Mouse (Mus musculus) embryo, embryonic 10 days (tissue): ENCODE measurements around the gene Prx.
"Not testable (repeated sequence)": the region's sequence is repeated elsewhere in the genome, so short reads cannot be mapped to it uniquely, and the experiment has no call there.

ENCODE experiments used
- DNase-seq: peaks from one replicate; pipeline ENCODE4 v3.0.0-alpha.2; 2015; ENCODE audit warnings: low spot score

Prx gene

DNA sequence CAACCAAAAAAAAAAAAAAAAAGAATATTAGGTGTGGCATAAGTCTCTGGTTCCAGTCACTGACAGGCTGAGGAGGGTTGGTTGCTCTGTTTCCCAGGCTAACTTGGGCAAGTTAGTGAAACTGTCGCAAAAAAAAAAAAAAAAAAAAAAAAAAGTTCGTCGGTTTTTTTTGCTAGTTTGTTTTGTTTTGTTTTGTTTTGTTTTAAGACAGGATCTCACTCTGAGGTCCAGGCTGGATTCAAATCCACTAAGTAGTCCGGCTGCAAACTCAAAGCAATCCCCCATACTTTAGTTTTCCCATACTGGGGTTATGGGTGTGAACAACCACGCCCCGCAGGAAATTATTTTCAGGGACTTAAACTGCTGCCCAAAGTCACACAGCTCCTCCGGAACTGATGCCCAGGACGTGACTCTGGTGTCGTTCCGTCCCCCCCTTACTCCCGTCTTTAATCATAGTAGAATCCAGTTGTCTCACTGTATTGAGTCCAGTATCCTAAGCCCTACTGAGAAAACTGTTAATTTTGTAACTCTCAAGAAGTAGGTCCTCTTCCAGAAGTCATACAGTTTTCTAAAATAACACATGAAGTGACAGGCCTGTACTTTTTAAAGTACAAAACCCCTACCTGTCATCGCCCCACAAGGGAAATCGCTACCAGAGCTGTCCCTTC is 12.9 kb upstream of the Prx start:
- DNase-seq, result no peak

DNA sequence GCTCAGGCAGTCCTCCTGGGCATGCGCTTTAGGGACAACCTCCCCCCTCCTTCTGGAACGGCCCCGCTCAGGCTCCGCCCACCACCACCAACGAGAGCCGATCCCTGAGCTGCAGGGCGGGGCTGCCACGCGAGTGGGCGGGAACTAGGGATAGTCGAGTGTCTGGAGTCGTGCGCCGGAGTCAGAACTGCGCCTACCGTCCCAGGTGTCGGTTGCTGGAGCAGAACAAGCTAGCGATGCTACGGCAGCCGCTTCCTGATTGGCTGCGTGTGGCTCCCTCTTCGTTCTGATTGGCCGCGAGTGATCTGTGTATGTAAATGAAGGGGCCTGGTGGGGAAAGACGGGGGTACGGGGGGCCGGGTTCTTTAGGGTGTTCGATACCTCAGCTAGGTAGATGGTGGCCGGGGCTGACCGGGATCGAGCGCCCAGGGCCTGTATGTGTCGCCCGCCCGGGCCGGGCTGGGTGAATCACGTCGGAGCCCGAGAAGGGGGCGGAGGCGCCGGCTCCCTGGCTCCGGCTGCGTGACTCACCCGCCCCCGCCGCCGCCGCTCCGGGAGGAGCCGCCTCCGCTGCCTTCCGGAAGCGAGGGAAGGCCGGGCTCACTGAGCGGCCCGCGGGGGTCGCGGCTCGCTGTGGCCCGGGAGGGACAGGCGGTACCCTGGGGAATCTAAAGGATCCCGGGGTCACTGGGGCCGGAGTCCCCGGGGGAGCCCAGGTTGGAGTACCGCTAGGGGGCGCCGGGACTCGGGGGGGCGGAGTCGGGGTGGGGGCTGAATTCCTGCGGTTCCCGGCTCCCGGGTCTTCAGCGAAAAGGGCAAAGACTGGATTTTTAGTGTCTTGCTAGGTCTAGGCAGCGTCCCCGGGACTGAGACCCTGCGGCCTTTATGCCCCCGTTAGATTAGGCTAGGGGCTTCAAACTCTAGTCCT is 12.1 kb upstream of the Prx start, which contains the start of gene Sertad1:
TSS of gene Sertad1 (plus strand) at position 141 of the 928 bp plus-strand sequence.
- DNase-seq, result peak; percentile 100

DNA sequence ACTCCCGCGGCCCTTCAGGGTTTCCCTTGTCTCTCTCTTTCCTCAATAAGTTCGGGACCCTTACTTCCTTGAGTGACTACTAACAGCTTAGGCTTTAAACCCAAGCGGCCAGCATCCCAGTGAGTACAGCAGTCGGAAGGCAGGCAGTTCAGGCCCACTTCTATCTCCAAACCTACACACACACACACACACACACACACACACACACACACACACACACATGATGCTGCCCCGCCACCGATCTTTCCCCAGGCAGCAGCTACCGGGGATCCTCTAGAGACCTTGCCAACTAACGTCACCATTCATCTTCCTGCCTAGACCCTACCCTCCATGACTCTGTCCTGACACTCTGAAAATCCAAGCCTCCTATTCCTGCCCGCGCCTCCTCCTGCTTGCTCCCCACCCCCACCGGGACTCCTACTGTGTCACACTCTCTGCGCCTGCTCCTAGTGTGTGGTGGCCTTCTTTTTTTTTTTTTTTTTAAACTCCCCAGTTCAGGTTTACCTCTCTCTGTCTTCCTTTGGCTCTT is 11.3 kb upstream of the Prx start:
- peak; percentile 43 for DNase-seq

DNA sequence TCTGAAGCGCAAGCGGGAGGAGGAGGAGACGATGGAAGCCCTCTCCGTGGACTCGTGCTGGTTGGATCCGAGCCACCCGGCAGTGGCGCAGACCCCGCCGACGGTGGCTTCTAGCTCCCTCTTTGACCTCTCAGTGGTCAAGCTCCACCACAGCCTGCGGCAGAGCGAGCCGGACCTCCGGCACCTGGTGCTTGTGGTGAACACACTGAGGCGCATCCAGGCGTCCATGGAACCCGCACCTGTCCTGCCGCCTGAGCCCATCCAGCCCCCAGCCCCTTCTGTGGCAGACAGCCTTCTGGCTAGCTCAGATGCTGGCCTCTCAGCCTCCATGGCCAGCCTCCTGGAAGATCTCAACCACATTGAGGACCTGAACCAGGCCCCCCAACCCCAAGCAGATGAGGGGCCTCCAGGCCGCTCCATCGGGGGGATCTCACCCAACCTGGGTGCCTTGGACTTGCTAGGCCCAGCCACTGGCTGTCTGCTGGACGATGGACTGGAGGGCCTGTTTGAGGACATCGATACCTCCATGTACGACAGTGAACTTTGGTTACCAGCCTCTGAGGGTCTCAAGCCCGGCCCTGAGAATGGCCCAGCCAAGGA is 9.8 kb upstream of the Prx start:
- no peak for DNase-seq

DNA sequence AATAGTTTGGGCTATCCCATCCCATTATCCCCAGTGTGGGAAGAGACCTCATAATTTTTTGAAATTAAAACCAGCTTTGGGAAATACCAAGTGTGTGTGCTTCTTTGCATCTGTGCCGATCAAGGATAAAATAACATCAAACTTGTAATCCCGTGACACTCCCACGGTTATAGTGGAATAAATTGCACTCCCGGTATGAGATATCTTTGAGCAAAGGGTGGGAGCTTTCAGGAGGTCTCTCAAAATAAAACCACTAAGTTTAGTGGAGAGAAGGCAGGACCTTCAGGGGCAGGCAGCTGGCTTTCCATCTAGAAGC is 8.9 kb upstream of the Prx start:
- DNase-seq, result no peak

DNA sequence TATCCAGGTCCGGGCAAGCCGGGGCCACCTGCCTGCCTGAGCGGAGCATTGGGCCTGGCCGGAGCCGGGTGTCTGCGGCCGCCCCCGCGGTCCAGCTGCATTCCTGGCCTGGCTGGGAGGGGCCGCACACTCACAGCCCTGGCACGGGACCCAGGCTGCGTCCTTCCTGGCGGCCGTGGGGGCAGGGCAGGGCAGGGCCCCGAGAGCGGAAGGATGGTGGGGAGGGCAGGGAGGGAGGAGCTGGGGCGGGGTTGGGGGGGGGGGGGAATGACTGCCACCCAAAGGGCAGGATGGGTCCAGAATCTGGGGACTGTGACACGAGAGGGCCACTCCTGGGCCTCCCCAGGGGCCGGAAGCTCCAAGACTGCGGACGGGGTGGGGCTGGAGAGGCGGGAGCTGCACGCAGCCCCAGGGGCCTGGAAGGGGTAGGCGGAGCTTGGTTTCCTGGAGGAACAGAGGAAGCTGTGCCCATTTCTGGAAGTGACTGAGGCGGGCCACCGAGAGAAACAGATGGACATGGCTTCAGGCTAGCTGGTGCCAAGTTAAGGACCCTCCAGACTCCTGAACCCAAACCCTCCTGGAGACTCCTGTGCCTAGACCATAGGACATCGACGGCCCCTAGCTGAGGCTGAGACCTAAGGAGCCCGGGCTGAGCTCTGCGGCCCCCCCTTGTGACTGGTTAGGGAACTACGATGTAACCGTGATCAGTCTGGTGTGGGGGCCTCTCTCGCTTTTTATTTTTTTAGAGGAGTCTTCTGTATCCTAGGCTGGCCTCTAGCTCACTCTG is 8.4 kb upstream of the Prx start:
- DNase-seq, result peak; percentile 86

DNA sequence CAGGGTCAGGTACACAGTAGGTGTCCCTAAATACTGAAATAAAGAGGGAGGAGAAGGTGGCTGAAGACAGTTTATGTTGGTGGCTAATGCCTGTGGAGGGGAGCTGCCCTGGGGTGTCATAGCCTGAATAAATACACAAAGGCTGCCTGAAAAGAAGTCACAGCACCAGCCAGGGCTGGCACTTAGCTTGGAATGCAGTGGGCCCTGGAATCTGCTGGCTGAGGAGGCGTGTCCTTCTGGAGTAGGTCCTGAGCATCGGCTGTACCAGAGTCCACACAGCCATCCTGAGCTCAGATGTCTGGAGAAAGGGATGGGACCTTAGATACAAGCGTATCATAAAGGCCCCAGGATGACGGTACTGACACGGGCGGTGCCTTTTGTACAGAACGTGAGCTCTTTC is 7.3 kb upstream of the Prx start:
- DNase-seq, result no peak

DNA sequence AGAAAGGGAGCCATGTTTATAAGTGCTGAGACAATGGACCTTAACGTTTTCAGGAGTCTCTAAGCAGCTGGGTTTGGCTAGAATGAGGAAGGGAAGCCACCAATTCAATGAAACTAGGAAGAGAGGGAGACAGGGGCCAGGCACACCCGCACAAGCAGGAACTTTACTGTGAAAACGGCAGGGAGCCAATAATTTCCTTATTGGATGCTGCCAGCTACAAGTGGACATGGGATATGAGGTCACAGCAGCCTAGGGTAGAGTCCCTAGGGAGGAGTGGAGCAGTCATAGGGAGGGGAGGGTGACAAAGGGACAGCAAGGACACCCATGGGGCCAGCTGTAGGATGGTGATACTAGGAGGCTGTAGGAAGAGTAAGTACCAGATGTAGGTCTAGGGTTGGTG is 6.1 kb upstream of the Prx start:
- DNase-seq, result no peak

DNA sequence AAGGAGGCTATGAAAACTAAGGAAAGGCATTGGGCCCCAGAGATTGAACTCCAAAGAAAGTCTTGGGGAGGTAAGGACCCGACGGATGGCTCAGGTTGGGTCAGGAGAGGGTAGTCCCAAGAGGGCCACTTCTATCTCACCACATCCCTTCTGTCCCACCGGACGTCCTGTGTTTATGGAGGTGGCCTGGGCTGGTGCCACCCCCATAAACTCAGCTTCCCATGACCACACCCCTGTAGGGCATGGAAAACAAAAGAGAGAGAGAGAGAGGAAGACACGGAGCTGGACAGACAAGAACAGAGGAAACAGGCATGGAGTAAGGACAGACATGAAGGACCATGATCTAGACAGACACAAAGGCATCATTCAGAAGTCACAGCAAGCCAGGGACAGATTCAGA is 5.7 kb upstream of the Prx start:
- no peak for DNase-seq

DNA sequence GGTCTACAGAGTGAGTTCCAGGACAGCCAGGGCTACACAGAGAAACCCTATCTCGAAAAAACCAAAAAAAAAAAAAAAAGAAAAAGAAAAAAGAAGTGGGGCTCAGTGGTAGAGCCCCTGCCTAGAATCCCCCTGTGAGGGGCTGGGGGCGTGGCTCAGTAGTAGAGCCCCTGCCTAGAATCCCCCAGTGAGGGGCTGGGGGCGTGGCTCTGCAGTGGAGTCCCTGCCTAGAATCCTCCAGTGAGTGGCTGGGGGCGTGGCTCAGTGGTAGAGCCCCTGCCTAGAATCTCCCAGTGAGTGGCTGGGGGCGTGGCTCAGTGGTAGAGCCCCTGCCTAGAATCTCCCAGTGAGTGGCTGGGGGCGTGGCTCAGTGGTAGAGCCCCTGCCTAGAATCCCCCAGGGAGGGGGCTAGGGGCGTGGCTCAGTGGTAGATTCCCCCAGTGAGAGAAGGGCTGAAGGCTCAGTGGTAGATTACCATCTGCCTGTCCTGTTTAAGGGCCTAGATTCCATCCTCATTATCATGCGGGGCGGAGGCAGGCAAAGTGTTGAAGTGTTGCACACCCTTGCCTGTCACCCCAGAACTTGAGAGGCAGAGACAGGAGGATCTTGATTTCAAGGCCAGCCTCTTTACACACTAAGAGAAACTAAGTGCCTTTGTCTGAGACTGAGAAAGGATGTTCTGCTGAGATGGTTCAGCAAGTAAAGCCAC is 4.3 kb upstream of the Prx start:
- DNase-seq, result not testable (repeated sequence)

DNA sequence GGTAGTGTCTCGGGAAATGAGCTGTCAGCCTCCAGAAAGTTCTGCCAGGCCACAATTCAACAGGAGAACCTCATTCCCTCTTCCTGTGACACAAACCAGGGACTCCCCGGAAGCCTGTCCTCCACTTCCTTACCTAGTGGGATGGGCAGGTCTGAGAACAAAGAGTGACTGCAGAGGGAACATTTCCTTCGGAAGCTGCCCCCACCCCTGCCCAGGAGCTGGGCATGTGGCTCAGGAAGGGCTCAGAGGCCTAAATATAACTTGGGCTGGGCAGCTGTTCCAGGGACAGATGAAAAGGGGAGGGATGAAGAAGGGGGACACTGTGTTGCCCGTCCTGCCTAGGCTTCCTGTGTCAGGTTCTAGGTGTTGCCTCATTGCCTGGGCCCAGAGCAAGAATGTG is 2.5 kb downstream of the Prx start:
- DNase-seq, result no peak

DNA sequence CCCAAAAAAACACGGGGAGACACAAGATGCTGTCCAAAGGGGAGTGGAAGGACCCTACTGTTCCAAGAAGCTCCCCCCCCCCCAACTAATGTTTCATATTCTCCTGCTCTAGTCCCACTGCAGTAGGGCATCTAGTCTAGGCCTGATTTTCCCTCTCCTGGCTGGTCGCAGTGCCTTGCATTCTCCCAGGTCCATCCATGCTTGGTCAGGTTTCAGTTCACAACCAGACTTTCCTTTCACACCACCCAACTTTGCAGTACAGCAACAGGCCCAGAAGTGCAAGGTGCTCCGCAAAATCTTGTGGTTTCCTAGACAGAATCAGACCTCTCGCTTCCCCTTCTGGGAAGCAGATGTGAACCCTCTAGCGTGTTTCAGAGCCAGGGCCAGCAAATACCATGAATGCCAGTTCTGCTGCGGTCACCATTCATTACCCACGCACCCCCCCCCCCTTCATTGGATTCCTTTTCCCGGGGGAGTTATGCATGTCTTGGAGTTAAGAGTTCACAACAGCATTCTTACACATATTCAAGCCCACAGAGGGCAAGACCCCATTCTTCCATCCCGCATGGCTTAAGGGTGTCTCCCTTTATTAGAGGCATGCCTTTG is 7.7 kb downstream of the Prx start:
- DNase-seq, result peak; percentile 25

DNA sequence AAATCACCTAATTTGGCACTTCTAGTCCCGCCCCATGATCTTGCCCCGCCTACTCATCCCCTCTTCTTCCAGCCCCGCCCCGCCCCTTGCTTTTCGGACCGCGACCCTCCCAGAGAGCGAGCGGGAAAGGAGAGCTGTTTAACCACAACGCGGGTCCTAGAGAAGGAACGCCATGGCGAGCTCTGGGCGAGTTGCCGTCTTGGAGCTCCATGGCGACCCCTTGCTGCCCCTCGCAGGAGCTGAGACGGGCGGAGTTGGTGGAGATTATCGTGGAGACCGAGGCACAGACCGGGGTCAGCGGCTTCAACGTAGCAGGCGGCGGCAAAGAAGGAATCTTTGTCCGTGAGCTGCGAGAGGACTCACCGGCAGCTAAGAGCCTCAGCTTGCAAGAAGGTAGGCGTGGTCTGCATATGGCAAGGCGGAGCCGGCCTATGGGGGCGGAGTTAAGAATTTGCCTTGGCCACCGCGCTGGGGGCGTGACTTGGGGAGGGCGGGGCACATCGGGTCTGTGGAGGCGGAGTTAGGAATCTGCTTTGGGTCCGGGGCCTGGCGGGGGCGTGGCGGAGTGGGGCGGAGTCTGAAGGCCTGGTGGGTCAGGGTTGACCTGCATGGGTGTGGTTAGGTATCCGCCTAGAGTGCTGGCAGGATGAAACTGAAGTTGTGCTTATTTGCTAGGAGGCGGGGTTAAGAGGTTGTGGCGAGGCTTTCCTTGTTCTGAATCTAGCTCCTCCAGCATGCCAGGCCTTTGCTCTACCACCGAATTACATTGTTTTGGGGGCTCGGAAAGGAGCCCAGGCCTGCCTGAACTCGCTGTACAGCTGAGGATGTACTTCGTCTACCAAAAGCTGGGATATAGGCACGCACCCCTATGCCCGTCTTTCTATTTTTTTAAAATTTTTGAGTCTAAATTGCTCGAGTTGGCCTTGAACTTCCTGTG is 8.9 kb downstream of the Prx start:
- DNase-seq, result peak; percentile 98

DNA sequence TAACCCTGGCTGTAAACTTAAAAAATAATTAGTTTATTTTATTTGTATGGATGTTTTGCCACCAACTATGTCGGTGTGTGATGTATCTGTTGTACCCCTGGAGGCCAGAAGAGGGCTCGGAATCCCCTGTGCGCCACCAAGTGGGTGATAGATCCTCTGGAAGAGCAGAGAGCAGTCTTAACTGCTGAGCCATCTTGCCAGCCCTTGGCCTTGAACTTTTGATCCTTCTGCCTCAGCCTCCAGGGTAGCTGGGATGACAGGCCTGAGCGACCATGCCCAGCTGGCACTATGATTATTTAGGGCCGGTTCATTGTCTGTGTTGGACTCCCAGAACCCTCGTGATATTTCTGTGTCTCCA is 9.5 kb downstream of the Prx start:
- peak; percentile 80 for DNase-seq

DNA sequence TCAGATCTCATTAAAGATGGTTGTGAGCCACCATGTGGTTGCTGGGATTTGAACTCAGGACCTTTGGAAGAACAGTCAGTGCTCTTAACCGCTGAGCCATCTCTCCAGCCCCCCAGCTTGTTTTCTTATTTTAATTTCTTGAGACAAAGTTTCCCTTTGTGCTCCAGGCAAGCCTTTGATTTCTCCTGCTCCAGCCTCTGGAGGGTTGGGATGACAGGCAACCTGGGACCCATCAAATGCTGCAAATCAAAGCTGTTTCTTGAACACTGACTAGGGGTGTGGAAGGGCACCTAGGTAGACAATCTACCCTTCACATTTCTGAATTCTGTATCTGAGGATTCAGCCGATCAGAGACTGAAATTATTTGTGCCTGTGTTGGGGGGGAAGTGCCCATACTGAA is 11.7 kb downstream of the Prx start:
- DNase-seq, result no peak

DNA sequence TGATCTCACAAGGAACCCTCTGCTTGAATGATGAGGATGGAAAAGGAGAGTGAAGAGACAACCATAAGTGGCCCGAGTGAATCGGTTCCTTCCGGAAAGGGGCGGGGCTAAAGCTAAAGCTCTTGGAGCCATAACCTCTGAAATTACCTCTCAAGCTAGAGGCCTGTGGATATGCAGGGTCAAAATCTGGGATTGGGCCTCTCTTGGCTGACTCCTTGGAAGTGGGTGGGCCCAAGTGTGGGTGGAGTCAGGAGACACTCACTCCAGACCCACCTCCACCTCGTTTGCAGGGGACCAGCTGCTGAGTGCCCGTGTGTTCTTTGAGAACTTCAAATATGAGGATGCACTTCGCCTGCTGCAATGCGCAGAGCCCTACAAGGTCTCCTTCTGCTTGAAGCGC is 15.8 kb downstream of the Prx start:
- DNase-seq, result no peak

DNA sequence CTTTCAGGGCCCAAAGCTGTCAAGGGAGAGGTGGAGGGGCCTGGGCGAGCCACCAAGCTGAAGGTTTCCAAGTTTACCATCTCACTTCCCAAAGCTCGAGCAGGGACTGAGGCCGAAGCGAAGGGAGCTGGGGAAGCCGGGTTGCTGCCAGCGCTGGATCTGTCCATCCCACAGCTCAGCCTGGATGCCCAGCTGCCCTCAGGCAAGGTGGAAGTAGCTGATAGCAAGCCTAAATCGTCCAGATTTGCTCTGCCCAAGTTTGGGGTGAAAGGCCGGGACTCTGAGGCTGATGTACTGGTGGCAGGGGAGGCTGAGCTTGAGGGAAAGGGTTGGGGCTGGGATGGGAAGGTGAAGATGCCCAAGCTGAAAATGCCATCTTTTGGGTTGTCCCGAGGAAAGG is 19.2 kb downstream of the Prx start:
- no peak for DNase-seq

DNA sequence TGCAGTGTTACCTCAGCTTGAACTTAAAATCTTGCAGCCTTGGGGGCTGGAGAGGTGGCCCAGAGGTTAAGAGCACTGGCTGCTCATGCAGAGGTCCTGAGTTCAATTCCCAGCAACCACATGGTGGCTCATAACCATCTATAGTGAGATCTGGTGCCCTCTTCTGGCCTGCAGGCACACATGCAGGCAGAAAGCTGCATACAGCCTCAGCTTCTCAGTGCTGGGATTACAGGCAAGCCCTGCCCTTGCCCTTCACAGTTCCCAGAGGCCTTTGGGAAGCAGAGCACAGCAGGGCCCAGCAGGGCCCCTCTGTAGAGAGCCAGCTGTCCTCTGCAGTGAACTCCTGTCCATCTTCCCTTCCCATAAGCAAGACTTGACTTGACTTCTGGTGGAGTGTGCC is 21.0 kb downstream of the Prx start:
- DNase-seq, result no peak

DNA sequence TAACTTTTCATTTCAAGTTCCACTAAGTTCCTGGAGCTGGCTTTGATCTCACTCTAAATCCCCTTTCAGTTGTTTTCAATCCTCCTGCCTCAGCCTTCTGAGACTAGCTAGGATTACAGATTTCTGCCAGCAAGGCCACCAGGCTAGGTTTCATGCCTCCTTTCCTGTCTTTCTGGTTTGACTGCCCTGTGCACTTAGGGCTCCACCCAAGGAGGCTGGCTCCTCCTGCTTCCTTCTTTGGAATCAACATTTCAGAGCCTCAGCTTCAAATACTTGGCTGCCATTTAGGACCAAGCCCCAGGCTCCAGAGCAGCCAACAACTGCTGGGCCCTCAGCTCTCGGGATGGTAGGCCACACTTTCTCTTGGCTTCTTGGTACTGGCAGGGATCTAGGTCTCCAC is 21.5 kb downstream of the Prx start:
- no peak for DNase-seq

DNA sequence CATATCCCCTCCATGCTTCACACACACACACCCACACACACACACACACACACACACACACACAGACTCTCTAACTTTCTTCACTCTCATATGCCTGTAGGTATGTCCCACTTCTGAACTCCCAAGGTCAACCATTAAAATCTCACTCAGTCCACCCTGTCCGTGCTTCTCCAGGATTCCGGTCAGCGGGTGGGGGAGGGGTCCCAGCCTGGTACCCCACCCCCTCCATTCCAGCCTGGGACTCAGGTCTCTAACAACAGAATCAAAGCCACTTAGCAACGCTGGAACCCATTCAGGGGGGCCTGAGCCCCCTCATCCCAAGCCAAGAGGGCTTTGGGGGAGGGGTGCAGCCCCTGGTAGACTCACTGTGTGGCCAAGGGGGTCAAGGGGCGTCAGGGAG is 23.8 kb downstream of the Prx start, which contains the start of gene Hipk4:
TSS of gene Hipk4 (plus strand) at position 301 of the 400 bp plus-strand sequence.
- no peak for DNase-seq
